Mouse (Mus musculus) stomach, postnatal 0 days (tissue): ENCODE data around the gene B430306N03Rik. TPM values are rescaled to one million over a fixed set of nuclear protein-coding genes. Genes with fewer than 3 reads are reported as not detected.

Experiments
- ATAC-seq: fragments of 200-750 bp; cut with Nextera tagmentation; 2 replicates; pipeline ENCODE4 v1.8.0; 2017; ENCODE audit not compliant: low FRiP score, low TSS enrichment
- DNase-seq: peaks from one replicate; pipeline ENCODE4 v3.0.0-alpha.2; 2016; ENCODE audit warnings: low spot score
- H3K27ac ChIP-seq: fragments of 300-500 bp; sonication (generic); replicated peaks from 2 replicates; pipeline ENCODE4 v1.5.1; 2014; ENCODE audit warnings: mild to moderate bottlenecking, control low read depth
- H3K27me3 ChIP-seq: fragments of 300-500 bp; sonication (generic); 2 replicates; pipeline ENCODE4 v1.6.1; 2014; ENCODE audit warnings: low read length; ENCODE audit not compliant: control insufficient read depth, insufficient read depth
- H3K36me3 ChIP-seq: fragments of 300-500 bp; sonication (generic); 2 replicates; pipeline ENCODE4 v1.6.1; 2014; ENCODE audit warnings: low read length, mixed read lengths; ENCODE audit not compliant: control insufficient read depth, insufficient read depth
- H3K4me1 ChIP-seq: fragments of 300-500 bp; sonication (generic); replicated peaks from 2 replicates; pipeline ENCODE4 v1.6.1; 2014; ENCODE audit warnings: antibody characterized with exemption; ENCODE audit not compliant: control insufficient read depth, insufficient read depth
- H3K4me2 ChIP-seq: fragments of 300-500 bp; sonication (generic); replicated peaks from 2 replicates; pipeline ENCODE4 v1.6.1; 2014; ENCODE audit warnings: low read depth, mild to moderate bottlenecking, control low read depth, moderate library complexity
- H3K4me3 ChIP-seq: fragments of 300-500 bp; sonication (generic); 2 replicates; pipeline ENCODE4 v1.5.1; 2014; ENCODE audit warnings: low read depth, low read length, control low read depth
- H3K9ac ChIP-seq: fragments of 300-500 bp; sonication (generic); 2 replicates; pipeline ENCODE4 v1.6.1; 2014; ENCODE audit warnings: mild to moderate bottlenecking, low read length, control low read depth, mixed read lengths
- H3K9me3 ChIP-seq: fragments of 300-500 bp; sonication (generic); 2 replicates; pipeline ENCODE4 v1.6.1; 2016; ENCODE audit warnings: low read length; ENCODE audit not compliant: control insufficient read depth
- CTCF ChIP-seq: IDR thresholded peaks from 2 replicates; pipeline ENCODE4 v1.5.1; 2016; ENCODE audit warnings: antibody characterized with exemption, low read depth, mild to moderate bottlenecking, moderate library complexity
- EP300 ChIP-seq: optimal IDR thresholded peaks from 2 replicates; pipeline ENCODE3; 2016; ENCODE audit warnings: antibody characterized with exemption
- WGBS: fragments of 180-500 bp; shearing (Covaris S2); extraction: QIAGEN DNeasy Blood & Tissue Kit; methylation state at CpG from one replicate; pipeline ENCODE4 v1.1.7; 2014; 5-methylcytosine and 5-hydroxymethylcytosine counted together
- polyA plus RNA-seq: library from polyadenylated mRNA; unstranded; fragments of >200 nt; fragmentation: Nextera tagmentation; extraction: Ambion mirVana; gene quantifications from 2 replicates; pipeline ENCODE4 v1.2.1, GENCODE M21; 2015

B430306N03Rik gene
- polyA plus RNA-seq, 1 experiment from 2014 or later: 0.18 TPM

- H3K36me3 ChIP-seq: no peaks in the 10 kb centered on the region
- no peak overlapping the region for H3K9ac ChIP-seq
- H3K27ac ChIP-seq: no peak overlapping the region
- no peaks in the 10 kb centered on the region for H3K9me3 ChIP-seq
- WGBS: 76% methylated on average over 3 of the region's 3 CpGs
- DNase-seq: no peak
- TF ChIP-seq CTCF (no peak), EP300 (no peak)
- no peak overlapping the region for H3K4me2 ChIP-seq
- no peaks in the 10 kb centered on the region for H3K4me1 ChIP-seq
- H3K27me3 ChIP-seq: no peaks in the 10 kb centered on the region
- no peak overlapping the region for H3K4me3 ChIP-seq
- ATAC-seq: no peak
Observed at GRCm38 (mm10) chr17:48355822-48356221, 39.9 kb downstream of the B430306N03Rik start.

DNA sequence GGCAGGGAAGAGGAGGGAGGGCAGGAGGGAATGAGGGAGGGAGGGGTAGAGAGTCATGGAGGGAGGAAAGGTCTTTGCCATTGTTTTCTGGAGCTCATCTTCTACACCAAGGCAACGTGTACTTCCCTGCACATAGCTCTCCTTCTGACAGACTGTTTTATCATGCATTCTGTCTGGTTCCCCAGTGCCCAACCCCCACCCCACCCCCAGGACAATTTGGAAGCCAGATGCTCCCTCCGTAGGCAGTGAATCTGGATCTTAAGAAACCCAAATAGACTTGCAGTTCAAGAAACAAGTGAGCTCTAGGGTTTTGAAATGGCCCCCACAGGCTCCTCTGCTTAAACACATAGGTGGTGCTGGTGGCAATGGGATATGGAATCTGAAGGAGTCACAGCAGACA, 42.0 kb downstream of the B430306N03Rik start:
- H3K9me3 ChIP-seq: no peaks in the 10 kb centered on the region
- no peak for ATAC-seq
- no peaks in the 10 kb centered on the region for H3K4me1 ChIP-seq
- no peak overlapping the region for H3K4me2 ChIP-seq
- no peak overlapping the region for H3K9ac ChIP-seq
- H3K27ac ChIP-seq: no peak overlapping the region
- WGBS: 39% methylated on average over 2 of the region's 2 CpGs
- H3K36me3 ChIP-seq: no peaks in the 10 kb centered on the region
- DNase-seq: no peak
- TF ChIP-seq EP300 (no peak), CTCF (no peak)
- no peaks in the 10 kb centered on the region for H3K27me3 ChIP-seq
- H3K4me3 ChIP-seq: no peak overlapping the region

DNA sequence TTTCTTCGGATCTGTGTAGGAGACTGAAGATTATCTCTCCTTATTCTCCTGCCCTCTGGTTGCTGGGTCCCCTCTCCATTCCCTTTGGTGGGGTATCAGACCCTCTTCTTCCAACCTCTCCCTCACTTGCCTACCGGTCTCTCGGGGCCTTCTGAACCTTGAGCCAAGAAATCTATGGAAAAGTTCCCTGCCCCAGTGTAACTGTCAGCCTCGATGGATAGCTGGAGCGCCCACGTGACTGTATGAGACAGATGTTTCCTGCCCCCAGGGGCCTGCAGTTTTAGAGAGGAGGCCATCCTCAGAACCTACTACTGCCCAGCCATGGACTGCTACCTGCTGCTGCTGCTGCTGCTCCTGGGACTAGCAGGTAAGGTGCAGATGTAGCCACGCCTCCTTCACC, 43.7 kb downstream of the B430306N03Rik start, which contains the start of gene Treml1:
Gene Treml1, plus strand, starts transcription at position 301 of the 400 bp plus-strand sequence.
- Histone ChIP-seq H3K9me3 (no peaks in the 10 kb centered on the region), H3K4me3 (no peak within 1 kb of the TSS)
- no peak for TF ChIP-seq CTCF
- TF ChIP-seq EP300: no peak

GRCm38 (mm10) chr17:48360462-48360861, 44.5 kb downstream of the B430306N03Rik start:
- WGBS: 52% methylated on average over 4 of the region's 4 CpGs
- TF ChIP-seq CTCF: no peak
- no peak for TF ChIP-seq EP300
- Histone ChIP-seq H3K4me3 (no peak overlapping the region), H3K27me3 (no peaks in the 10 kb centered on the region), H3K9me3 (no peaks in the 10 kb centered on the region), H3K4me1 (no peaks in the 10 kb centered on the region), H3K36me3 (no peaks in the 10 kb centered on the region), H3K9ac (no peak overlapping the region), H3K27ac (no peak overlapping the region), H3K4me2 (no peak overlapping the region)
- no peak for ATAC-seq
- no peak for DNase-seq

More for the DNA sequence above, 43.7 kb downstream of the B430306N03Rik start, which contains the start of gene Treml1:
- Histone ChIP-seq H3K27me3 (no peaks in the 10 kb centered on the region), H3K9ac (no peak within 1 kb of the TSS), H3K36me3 (no peaks in the 10 kb centered on the region), H3K4me1 (no peaks in the 10 kb centered on the region), H3K4me2 (no peak within 1 kb of the TSS), H3K27ac (no peak within 1 kb of the TSS)
- WGBS: 64% methylated on average over 7 of the region's 7 CpGs
- no peak for DNase-seq
- no peak for ATAC-seq

GRCm38 (mm10) chr17:48362346-48362745, 46.4 kb downstream of the B430306N03Rik start:
- TF ChIP-seq CTCF (no peak), EP300 (no peak)
- 46% methylated on average over 3 of the region's 3 CpGs for WGBS
- DNase-seq: no peak

DNA sequence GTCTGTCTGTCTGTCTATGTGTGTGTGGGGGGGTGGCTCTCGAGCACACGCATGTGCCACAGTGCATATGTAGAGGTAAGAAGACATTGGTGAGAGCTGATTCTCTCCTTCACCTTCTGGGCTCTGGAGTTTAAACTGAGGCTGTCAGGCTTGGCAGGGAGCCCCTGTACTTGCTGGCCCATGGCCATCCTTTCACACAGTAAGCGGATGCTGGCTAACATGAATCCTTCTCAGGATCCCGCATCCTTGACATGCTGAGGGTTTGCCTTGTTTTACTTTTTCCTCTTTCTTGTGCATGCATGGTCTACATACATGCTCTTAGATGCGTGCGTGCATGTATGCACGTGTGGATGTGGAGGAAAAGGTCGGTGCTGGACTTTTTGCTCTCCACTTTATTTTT, 47.0 kb downstream of the B430306N03Rik start:
- Histone ChIP-seq H3K36me3 (no peaks in the 10 kb centered on the region), H3K4me3 (no peak overlapping the region), H3K27ac (no peak overlapping the region), H3K9me3 (no peaks in the 10 kb centered on the region), H3K4me1 (no peaks in the 10 kb centered on the region), H3K9ac (no peak overlapping the region), H3K4me2 (no peak overlapping the region), H3K27me3 (no peaks in the 10 kb centered on the region)
- no peak for TF ChIP-seq EP300
- no peak for TF ChIP-seq CTCF
- whole genome bisulfite sequencing: 58% methylated on average over 8 of the region's 8 CpGs
- no peak for ATAC-seq
- no peak for DNase-seq

More at GRCm38 (mm10) chr17:48362346-48362745, 46.4 kb downstream of the B430306N03Rik start:
- H3K4me3 ChIP-seq: no peak overlapping the region
- ATAC-seq: no peak
- H3K4me1 ChIP-seq: no peaks in the 10 kb centered on the region
- H3K9me3 ChIP-seq: no peaks in the 10 kb centered on the region
- H3K27me3 ChIP-seq: no peaks in the 10 kb centered on the region
- H3K36me3 ChIP-seq: no peaks in the 10 kb centered on the region
- no peak overlapping the region for H3K9ac ChIP-seq
- no peak overlapping the region for H3K4me2 ChIP-seq
- H3K27ac ChIP-seq: no peak overlapping the region
